ENCODE assay signal across 8 mouse cellular contexts in the genomic region with DNA sequence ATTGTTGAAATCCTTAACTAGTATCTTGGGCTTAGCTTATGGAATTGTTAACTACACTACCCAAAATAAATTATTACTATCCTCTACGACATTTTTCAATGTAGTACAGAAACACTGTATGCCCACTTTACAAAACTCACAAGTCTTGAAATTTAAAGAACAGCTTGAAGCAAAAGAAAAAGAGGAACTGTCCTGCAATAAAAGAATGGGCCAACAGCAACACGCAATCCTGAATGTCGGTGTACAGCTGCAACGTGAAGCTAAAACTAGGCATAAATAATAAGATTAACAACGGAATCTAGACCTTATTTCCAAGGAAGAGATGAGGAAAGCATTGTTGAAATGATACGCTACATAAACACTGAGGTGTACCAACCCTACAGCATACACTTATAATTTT. TPM values are rescaled to one million over a fixed set of nuclear protein-coding genes. Genes with fewer than 3 reads are reported as not detected.
A peak's percentile ranks its signal among the peaks of the same experiment; 100 is the strongest.
DNase-seq lines count a peak whose midpoint lies in the region; ATAC-seq lines count a peak whose summit lies in the region.

No protein-coding gene starts in this region.

- ATAC-seq in neural tube, embryonic 11.5 days (ENCODE audit: insufficient read depth, low FRiP score, low TSS enrichment): no peak
- no peak for ATAC-seq in forebrain, embryonic 12.5 days (ENCODE audit: low FRiP score)
- no peak for ATAC-seq in liver, embryonic 11.5 days (replicated peaks; ENCODE audit: low FRiP score)
- ATAC-seq in stomach, embryonic 15.5 days (ENCODE audit: insufficient read depth, low FRiP score, low read depth): no peak

- peaks cover 3% of the 10 kb centered on the region; the same call in 1 of the 2 replicates for H3K4me1 ChIP-seq in neural tube, embryonic 11.5 days (ENCODE audit: control insufficient read depth, insufficient read depth, low read length)
- peaks cover 17% of the 10 kb centered on the region for H3K4me1 ChIP-seq in forebrain, embryonic 12.5 days
- H3K4me1 ChIP-seq in liver, embryonic 11.5 days (replicated peaks; ENCODE audit: control insufficient read depth, insufficient read depth, low read length): peaks cover 21% of the 10 kb centered on the region
- 0 out of 2 replicates have a peak, but pooled peaks cover 10% of the 10 kb centered on the region for H3K4me1 ChIP-seq in stomach, embryonic 15.5 days

- WGBS in neural tube, embryonic 11.5 days: 26% methylated on average over 6 of the region's 6 CpGs
- WGBS in forebrain, embryonic 12.5 days: 22% methylated on average over 6 of the region's 6 CpGs
- 15% methylated on average over 6 of the region's 6 CpGs for WGBS in liver, embryonic 11.5 days
- 14% methylated on average over 6 of the region's 6 CpGs for WGBS in stomach, embryonic 15.5 days

- H3K9ac ChIP-seq in neural tube, embryonic 11.5 days (ENCODE audit: low read length): peak overlapping the region; percentile 65
- peak overlapping the region; percentile 60 for H3K9ac ChIP-seq in forebrain, embryonic 12.5 days
- peak overlapping the region; percentile 98 for H3K9ac ChIP-seq in liver, embryonic 11.5 days (ENCODE audit: low read depth, low read length)
- peak overlapping the region; percentile 75; the same call in 1 of the 2 replicates for H3K9ac ChIP-seq in stomach, embryonic 15.5 days

- H3K9me3 ChIP-seq in neural tube, embryonic 11.5 days (ENCODE audit: control insufficient read depth, low read length): no peaks in the 10 kb centered on the region
- H3K9me3 ChIP-seq in forebrain, embryonic 12.5 days: no peaks in the 10 kb centered on the region
- H3K9me3 ChIP-seq in liver, embryonic 11.5 days (ENCODE audit: control insufficient read depth, low read length): no peaks in the 10 kb centered on the region
- H3K9me3 ChIP-seq in stomach, embryonic 15.5 days: no peaks in the 10 kb centered on the region

- peak overlapping the region; percentile 80 for H3K4me3 ChIP-seq in neural tube, embryonic 11.5 days (ENCODE audit: low read depth, low read length)
- peak overlapping the region; percentile 59 for H3K4me3 ChIP-seq in forebrain, embryonic 12.5 days (replicated peaks)
- H3K4me3 ChIP-seq in liver, embryonic 11.5 days (ENCODE audit: low read depth, low read length): peak overlapping the region; percentile 94
- peak overlapping the region; percentile 69 for H3K4me3 ChIP-seq in stomach, embryonic 15.5 days (replicated peaks)

- DNase-seq in neural tube, embryonic 11.5 days (ENCODE audit: low spot score): no peak
- no peak for DNase-seq in neural tube, embryonic 10.5 days (ENCODE audit: extremely low spot score, low spot score)
- DNase-seq in liver, embryonic 11.5 days (ENCODE audit: low spot score): no peak
- no peak for DNase-seq in cerebellum, adult 18-20 months
- DNase-seq in embryo, embryonic 10.5 days (ENCODE audit: low spot score): no peak
- DNase-seq in kidney, postnatal 14 days: no peak

- no peaks in the 10 kb centered on the region for H3K27me3 ChIP-seq in neural tube, embryonic 11.5 days (ENCODE audit: control insufficient read depth, insufficient read depth, low read length)
- H3K27me3 ChIP-seq in forebrain, embryonic 12.5 days: no peaks in the 10 kb centered on the region
- H3K27me3 ChIP-seq in liver, embryonic 11.5 days (replicated peaks; ENCODE audit: control insufficient read depth, insufficient read depth, low read length): no peaks in the 10 kb centered on the region
- H3K27me3 ChIP-seq in stomach, embryonic 15.5 days (replicated peaks): no peaks in the 10 kb centered on the region

- no peak overlapping the region for H3K27ac ChIP-seq in neural tube, embryonic 11.5 days (ENCODE audit: low read depth, low read length)
- peak overlapping the region; percentile 90; the same call in 1 of the 2 replicates for H3K27ac ChIP-seq in forebrain, embryonic 12.5 days
- H3K27ac ChIP-seq in liver, embryonic 11.5 days (ENCODE audit: low read depth, low read length): peak overlapping the region; percentile 98
- H3K27ac ChIP-seq in stomach, embryonic 15.5 days: peak overlapping the region; percentile 94; the same call in 1 of the 2 replicates

- peak overlapping the region; percentile 50 for H3K4me2 ChIP-seq in neural tube, embryonic 11.5 days (ENCODE audit: low read depth)
- H3K4me2 ChIP-seq in forebrain, embryonic 12.5 days: peak overlapping the region; percentile 56
- H3K4me2 ChIP-seq in liver, embryonic 11.5 days: peak overlapping the region; percentile 92
- peak overlapping the region; percentile 89 for H3K4me2 ChIP-seq in stomach, embryonic 15.5 days

- H3K36me3 ChIP-seq in neural tube, embryonic 11.5 days (ENCODE audit: control insufficient read depth, insufficient read depth, low read length): no peaks in the 10 kb centered on the region
- peaks cover 4% of the 10 kb centered on the region; the same call in 1 of the 2 replicates for H3K36me3 ChIP-seq in forebrain, embryonic 12.5 days (replicated peaks)
- H3K36me3 ChIP-seq in liver, embryonic 11.5 days (ENCODE audit: control insufficient read depth, insufficient read depth, low read length): peaks cover under 1% of the 10 kb centered on the region; the same call in 1 of the 2 replicates
- H3K36me3 ChIP-seq in stomach, embryonic 15.5 days: no peaks in the 10 kb centered on the region

RNA-seq across cellular contexts. Expression of gene Anln, which starts 1.1 kb away (rescaled TPM):
- polyA plus RNA-seq in neural tube, embryonic 11.5 days (2014; fragmentation: Nextera tagmentation; extraction: Ambion mirVana): 42.1 and 43.2 TPM in 2 replicates
- polyA plus RNA-seq in forebrain, embryonic 12.5 days (2016; fragmentation: Nextera tagmentation; extraction: Ambion mirVana): 36.8 and 41.1 TPM in 2 replicates
- polyA plus RNA-seq in liver, embryonic 11.5 days (2014; fragmentation: Nextera tagmentation; extraction: Ambion mirVana): 42.6 and 45.5 TPM in 2 replicates
- 47.9 and 49.8 TPM in 2 replicates for polyA plus RNA-seq in stomach, embryonic 15.5 days (2015; fragmentation: Nextera tagmentation; extraction: Ambion mirVana)

RNA-seq across cellular contexts. Expression of gene 9530077C05Rik, which starts 23.4 kb away (rescaled TPM):
- 8.3 and 10.6 TPM in 2 replicates for polyA plus RNA-seq in neural tube, embryonic 11.5 days (2014; fragmentation: Nextera tagmentation; extraction: Ambion mirVana)
- 10.2 and 12.1 TPM in 2 replicates for polyA plus RNA-seq in forebrain, embryonic 12.5 days (2016; fragmentation: Nextera tagmentation; extraction: Ambion mirVana)
- polyA plus RNA-seq in liver, embryonic 11.5 days (2014; fragmentation: Nextera tagmentation; extraction: Ambion mirVana): 2.5 and 3.6 TPM in 2 replicates
- 4.0 and 5.6 TPM in 2 replicates for polyA plus RNA-seq in stomach, embryonic 15.5 days (2015; fragmentation: Nextera tagmentation; extraction: Ambion mirVana)
